Mouse (Mus musculus): ENCODE data around the gene Cryaa. TPM values are rescaled to one million over a fixed set of nuclear protein-coding genes. Genes with fewer than 3 reads are reported as not detected.

Cryaa gene
- polyA plus RNA-seq (2017; shearing (Covaris generic)), result not detected

DNA sequence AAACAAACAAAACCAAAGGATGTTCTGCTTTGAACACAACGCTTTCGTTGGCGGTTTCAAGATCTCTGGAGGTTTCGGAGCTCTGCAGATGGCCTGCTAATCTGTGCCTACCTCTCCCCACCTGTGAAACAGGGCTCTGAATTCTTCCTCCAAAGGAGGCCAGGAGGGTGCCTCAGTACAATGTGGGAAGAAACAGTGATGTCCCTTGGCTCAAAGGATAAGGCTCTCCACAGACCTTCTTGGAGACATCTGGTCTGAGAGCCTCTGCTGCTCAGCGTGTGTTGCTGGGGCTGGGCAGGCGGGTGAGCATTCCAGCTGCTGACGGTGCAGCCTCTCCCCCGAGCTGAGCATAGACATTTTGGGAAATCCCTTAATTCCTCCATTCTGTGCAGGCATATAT, at the start of gene Cryaa:
Gene Cryaa, plus strand, starts transcription at position 301 of the 400 bp plus-strand sequence.

GRCm38 (mm10) chr17:31636942-31637811, 40.4 kb upstream of the Cryaa start, which contains the start of gene Cbs:
Gene Cbs, minus strand, starts transcription at chr17:31637238.

GRCm38 (mm10) chr17:31658468-31659185, 19.0 kb upstream of the Cryaa start, which contains the start of gene U2af1:
Gene U2af1, minus strand, starts transcription at chr17:31658892.

Other genes starting within 250 kb of the Cryaa start
- gene Wdr4, start 157.8 kb upstream of the Cryaa start, polyA plus RNA-seq (2017; shearing (Covaris generic)), result 37.8 TPM
- gene Ndufv3, start 157.7 kb upstream of the Cryaa start, polyA plus RNA-seq (2017; shearing (Covaris generic)), result 223 TPM
- gene Pknox1, start 113.1 kb upstream of the Cryaa start, polyA plus RNA-seq (2017; shearing (Covaris generic)), result 62.6 TPM
- not detected for gene Cbs, start 40.6 kb upstream of the Cryaa start, polyA plus RNA-seq (2017; shearing (Covaris generic))
- gene U2af1, start 18.9 kb upstream of the Cryaa start, polyA plus RNA-seq (2017; shearing (Covaris generic)), result 238 TPM
- 9.2 TPM for gene Sik1, start 178.0 kb downstream of the Cryaa start, polyA plus RNA-seq (2017; shearing (Covaris generic))

Data from inflammation-experienced regulatory T-cells, adult 16 weeks (primary cell).